Mouse (Mus musculus): Measurements from ENCODE around the gene Irf5.
"Not testable (repeated sequence)": the region's sequence is repeated elsewhere in the genome, so short reads cannot be mapped to it uniquely, and the experiment has no call there.

The Irf5 gene

GRCm38 (mm10) chr6:29527361-29528164, 1.1 kb downstream of the Irf5 start:
- no peak for DNase-seq

- no peak for DNase-seq
Observed at GRCm38 (mm10) chr6:29528165-29528505, 1.7 kb downstream of the Irf5 start.

GRCm38 (mm10) chr6:29528561-29529443, 2.4 kb downstream of the Irf5 start:
- no peak for DNase-seq

GRCm38 (mm10) chr6:29529444-29529820, 3.0 kb downstream of the Irf5 start:
- no peak for DNase-seq

DNA sequence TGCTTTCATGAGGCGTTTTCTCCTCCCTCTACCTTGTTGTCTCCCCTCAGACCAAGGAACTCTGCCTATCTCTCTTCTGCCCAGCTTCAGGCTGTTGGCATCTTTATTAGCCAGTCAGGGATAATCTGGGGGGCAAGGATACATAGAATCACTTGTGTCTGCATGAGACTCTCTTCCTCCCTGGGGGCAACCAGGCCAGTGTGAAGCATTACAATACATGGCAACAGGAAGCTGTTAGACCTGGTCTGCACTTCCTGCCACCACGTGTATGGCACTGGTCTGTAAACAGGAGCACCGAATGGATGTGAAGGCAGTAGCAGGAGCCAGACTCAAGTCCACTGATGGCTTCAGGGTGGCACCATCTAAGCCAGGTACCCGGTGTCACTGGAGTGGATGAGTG, 3.6 kb downstream of the Irf5 start:
- no peak for DNase-seq

DNA sequence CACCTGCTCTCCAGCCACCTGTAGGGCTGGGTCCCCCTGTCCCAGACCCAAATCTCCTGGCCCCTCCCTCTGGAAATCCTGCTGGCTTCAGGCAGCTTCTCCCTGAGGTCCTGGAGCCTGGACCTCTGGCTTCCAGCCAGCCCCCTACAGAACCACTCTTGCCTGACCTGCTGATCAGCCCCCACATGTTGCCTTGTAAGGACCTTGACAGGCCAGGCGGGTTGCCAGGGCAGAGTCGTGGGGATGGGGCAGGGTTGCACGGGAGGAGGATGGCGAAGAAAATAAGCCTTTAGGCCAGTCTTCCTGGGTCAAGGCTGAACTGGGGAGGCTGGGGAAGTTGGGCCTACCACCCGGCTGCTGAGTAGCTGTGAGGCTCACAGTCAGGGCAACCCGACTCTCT, 8.9 kb downstream of the Irf5 start:
- no peak for DNase-seq

DNA sequence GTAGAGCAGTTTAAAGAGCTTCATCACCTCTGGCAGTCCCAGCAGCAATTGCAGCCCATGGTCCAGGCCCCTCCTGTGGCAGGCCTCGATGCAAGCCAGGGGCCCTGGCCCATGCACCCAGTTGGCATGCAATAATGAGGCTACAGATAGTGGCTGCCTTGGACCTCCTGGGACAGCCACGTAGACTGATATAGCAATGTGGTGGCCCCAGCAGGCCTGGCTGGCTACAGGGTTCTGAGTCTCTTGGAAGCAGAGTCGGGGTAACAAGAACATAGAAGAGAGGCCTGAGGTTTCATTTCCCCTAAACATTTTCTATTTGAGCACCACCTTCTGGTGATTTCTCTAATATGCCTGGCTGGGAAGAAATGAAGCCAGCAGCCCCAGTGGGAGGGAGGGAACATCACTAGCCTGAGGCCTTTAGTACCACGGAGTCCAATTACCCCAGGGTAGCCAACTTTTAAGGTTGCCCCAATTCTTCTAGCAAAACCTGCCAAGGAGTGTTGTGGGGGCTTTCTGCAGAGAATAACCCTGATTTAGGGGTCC, 10.3 kb downstream of the Irf5 start:
- no peak for DNase-seq

DNA sequence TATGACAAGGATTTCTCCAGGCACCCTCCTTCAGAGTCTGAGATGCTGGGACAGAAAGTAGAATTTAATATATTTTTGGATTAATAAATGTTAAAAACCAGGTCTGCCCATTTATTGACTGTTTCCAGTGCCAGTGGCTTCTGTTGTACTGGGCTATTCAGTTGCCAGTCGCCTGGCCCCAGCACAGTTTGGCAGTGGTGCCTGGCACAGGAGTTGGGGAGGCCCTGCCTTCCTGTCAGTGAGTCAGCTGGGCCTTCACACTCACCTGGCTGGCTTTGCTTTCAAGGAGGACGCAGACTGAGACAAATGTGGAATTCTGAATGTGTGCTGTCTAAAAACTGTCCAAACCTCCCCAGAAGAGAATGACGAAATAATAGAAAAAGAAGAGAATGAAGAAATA, 10.8 kb downstream of the Irf5 start:
- DNase-seq: no peak

DNA sequence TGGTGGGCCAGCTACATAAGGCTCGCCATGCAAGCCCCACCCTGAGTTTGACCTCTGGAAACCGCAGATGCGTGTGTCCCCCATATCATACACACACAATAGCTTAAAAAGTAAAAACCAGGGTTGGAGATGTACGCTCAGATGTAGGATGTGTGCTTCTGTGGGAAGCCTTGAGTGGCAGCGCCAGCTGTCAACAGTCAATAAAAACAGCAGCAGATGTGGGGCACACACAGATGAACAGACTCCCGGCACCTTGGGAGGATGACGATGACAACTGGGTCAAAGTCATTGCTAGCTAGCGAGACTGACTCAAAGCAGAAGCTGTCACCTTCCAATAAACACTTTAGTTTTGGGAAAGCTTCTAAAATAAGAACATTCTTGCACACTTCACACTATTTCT, 13.1 kb downstream of the Irf5 start:
- DNase-seq: no peak

- no peak for DNase-seq
Observed at GRCm38 (mm10) chr6:29540223-29540622, 13.8 kb downstream of the Irf5 start.

GRCm38 (mm10) chr6:29540956-29541355, 14.5 kb downstream of the Irf5 start:
- no peak for DNase-seq

- no peak for DNase-seq
Observed at GRCm38 (mm10) chr6:29545611-29546010, 19.2 kb downstream of the Irf5 start.

DNA sequence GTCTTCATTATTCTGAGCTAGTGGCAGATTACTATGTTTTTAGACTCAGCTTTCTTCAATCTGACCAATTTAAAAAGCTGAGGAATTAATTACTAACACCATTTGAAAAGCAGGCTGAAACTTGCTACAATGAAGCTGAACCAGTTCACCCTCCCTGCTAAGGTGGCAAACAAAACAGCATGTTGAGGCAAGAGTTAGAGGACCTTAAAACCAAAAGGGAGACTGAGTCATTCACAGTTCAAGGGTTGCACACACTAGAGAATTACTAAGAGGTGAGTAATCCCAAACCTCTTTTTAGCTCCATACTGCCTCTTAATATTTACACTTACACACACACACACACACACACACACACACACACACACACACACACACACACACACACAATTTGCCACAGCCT, 21.2 kb downstream of the Irf5 start:
- DNase-seq: no peak

DNA sequence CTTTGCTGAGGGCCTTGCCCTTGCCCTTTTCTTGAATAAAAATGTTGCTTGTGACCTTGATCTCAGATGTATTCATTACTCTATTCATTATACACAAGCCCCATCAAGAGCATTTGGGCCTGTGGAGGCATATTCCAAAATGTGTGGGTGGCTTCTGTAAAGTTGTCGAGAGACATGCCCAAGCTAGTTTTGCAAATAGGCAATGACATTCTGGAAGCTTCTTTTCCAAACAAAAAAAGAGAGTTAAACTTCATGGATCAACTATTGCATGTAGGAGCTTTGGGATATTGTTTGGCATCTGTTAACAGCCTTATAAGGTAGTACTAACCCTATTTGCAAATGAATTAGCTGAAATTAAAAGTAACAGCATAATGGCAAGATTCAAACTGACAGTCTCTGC, 21.7 kb downstream of the Irf5 start:
- DNase-seq: no peak

GRCm38 (mm10) chr6:29552526-29552925, 26.1 kb downstream of the Irf5 start:
- DNase-seq: no peak

- no peak for DNase-seq
Observed at GRCm38 (mm10) chr6:29557112-29557511, 30.7 kb downstream of the Irf5 start.

DNA sequence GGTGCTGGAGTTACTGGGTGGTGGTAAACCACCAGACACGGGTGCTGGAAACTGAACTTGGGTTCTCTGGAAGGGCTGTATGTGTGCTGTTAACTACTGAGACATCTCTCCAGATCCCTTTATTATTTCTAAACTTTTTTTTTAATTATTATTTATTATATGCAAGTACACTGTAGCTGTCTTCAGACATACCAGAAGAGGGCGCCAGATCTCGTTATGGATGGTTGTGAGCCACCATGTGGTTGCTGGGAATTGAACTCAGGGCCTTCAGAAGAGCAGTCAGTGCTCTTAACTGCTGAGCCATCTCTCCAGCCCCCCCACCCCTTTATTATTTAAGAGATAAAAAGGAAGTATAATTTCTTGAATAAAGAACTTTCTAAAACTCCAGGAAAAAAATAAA, 50.0 kb downstream of the Irf5 start:
- DNase-seq: not testable (repeated sequence)

DNA sequence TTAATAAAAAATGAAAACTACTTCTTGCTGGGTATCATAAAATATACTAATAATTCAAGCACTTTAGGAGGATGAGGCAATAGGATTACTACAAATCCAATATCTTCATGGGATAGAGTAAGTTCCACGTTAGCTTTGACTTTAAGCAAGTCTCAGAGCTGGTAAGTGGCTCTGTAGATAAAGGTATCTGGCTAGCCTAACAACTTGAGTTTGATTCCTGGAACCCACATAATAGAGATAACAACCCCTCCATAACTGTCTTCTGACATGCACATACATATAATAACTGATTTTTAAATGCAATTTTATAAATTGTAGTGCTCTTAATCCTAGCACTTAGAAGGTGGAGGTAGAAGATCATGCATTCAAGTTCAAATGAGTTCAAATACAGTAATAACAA, 54.3 kb downstream of the Irf5 start:
- DNase-seq: no peak

- no peak for DNase-seq
Observed at GRCm38 (mm10) chr6:29581202-29581601, 54.8 kb downstream of the Irf5 start.
